Mouse (Mus musculus) ES-Bruce4 (cell line): ENCODE measurements around the gene Abca8b. TPM values are rescaled to one million over a fixed set of nuclear protein-coding genes. Genes with fewer than 3 reads are reported as not detected.

Experiments
- H3K27ac ChIP-seq: 2 replicates; pipeline ENCODE4 v1.5.1; 2012; ENCODE audit warnings: low read length, inconsistent platforms; ENCODE audit not compliant: insufficient read depth
- H3K27me3 ChIP-seq: 2 replicates; pipeline ENCODE4 v1.6.1; 2012; ENCODE audit warnings: mild to moderate bottlenecking, low read length, inconsistent platforms; ENCODE audit not compliant: control insufficient read depth, poor library complexity, insufficient read depth, severe bottlenecking
- H3K36me3 ChIP-seq: 2 replicates; pipeline ENCODE4 v1.6.1; 2012; ENCODE audit warnings: inconsistent platforms, mild to moderate bottlenecking, low read length, moderate library complexity; ENCODE audit not compliant: control insufficient read depth, poor library complexity, insufficient read depth, severe bottlenecking
- H3K4me1 ChIP-seq: one replicate; pipeline ENCODE4 v1.8.1; 2011; ENCODE audit warnings: low read length; ENCODE audit not compliant: control insufficient read depth, insufficient read depth
- H3K4me3 ChIP-seq: 2 replicates; pipeline ENCODE4 v1.5.1; 2011; ENCODE audit warnings: low read depth, mild to moderate bottlenecking, low read length
- H3K9ac ChIP-seq: 2 replicates; pipeline ENCODE4 v1.6.1; 2012; ENCODE audit warnings: low read depth, mild to moderate bottlenecking, inconsistent platforms; ENCODE audit not compliant: poor library complexity, severe bottlenecking
- H3K9me3 ChIP-seq: replicated peaks from 2 replicates; pipeline ENCODE4 v1.6.1; 2012; ENCODE audit warnings: mild to moderate bottlenecking, low read length, inconsistent platforms; ENCODE audit not compliant: control insufficient read depth, poor library complexity, insufficient read depth, severe bottlenecking
- CTCF ChIP-seq: IDR thresholded peaks from one replicate; pipeline ENCODE4 v1.8.1; 2011; ENCODE audit warnings: low read depth, low read length
- EP300 ChIP-seq: IDR thresholded peaks from 2 replicates; pipeline ENCODE4 v1.6.1; 2011; ENCODE audit warnings: low read depth, low read length; ENCODE audit not compliant: insufficient read depth
- POLR2A ChIP-seq: IDR thresholded peaks from one replicate; pipeline ENCODE4 v1.8.1; 2011; ENCODE audit warnings: low read length; ENCODE audit not compliant: insufficient read depth
- polyA plus RNA-seq: library from polyadenylated mRNA; stranded (reverse); fragments of >200 nt; gene quantifications from 2 replicates; pipeline ENCODE4 v1.2.4, GENCODE M21; 2011; ENCODE audit warnings: low read depth; ENCODE audit not compliant: missing spikeins, insufficient read depth, insufficient read length

Gene Abca8b
- polyA plus RNA-seq, 1 experiment: 0.57 TPM

- no peak overlapping the region for H3K27ac ChIP-seq
- H3K36me3 ChIP-seq: no peaks in the 10 kb centered on the region
- H3K9ac ChIP-seq: no peak overlapping the region
- TF ChIP-seq CTCF (no peak), EP300 (no peak), POLR2A (no peak)
- peaks cover 18% of the 10 kb centered on the region for H3K9me3 ChIP-seq
- H3K4me1 ChIP-seq: no peaks in the 10 kb centered on the region
- no peak overlapping the region for H3K4me3 ChIP-seq
- no peaks in the 10 kb centered on the region for H3K27me3 ChIP-seq
Measured at GRCm38 (mm10) chr11:109891371-109891988, 104.2 kb downstream of the Abca8b start.

- H3K27me3 ChIP-seq: no peaks in the 10 kb centered on the region
- no peaks in the 10 kb centered on the region for H3K4me1 ChIP-seq
- H3K9ac ChIP-seq: no peak overlapping the region
- peaks cover 8% of the 10 kb centered on the region for H3K9me3 ChIP-seq
- H3K36me3 ChIP-seq: no peaks in the 10 kb centered on the region
- H3K4me3 ChIP-seq: no peak overlapping the region
- TF ChIP-seq CTCF: no peak
- no peak for TF ChIP-seq EP300
- no peak for TF ChIP-seq POLR2A
- no peak overlapping the region for H3K27ac ChIP-seq
Measured at GRCm38 (mm10) chr11:109889595-109889994, 106.0 kb downstream of the Abca8b start.

GRCm38 (mm10) chr11:109886757-109887156 lies 108.9 kb downstream of the Abca8b start:
- Histone ChIP-seq H3K9me3 (no peaks in the 10 kb centered on the region; the same call in 1 of the 2 replicates), H3K27me3 (no peaks in the 10 kb centered on the region), H3K4me1 (no peaks in the 10 kb centered on the region), H3K36me3 (no peaks in the 10 kb centered on the region), H3K27ac (no peak overlapping the region), H3K4me3 (no peak overlapping the region), H3K9ac (no peak overlapping the region)
- TF ChIP-seq EP300: no peak

GRCm38 (mm10) chr11:109885521-109885920 lies 110.1 kb downstream of the Abca8b start:
- Histone ChIP-seq H3K4me1 (no peaks in the 10 kb centered on the region), H3K27ac (no peak overlapping the region), H3K36me3 (no peaks in the 10 kb centered on the region), H3K27me3 (no peaks in the 10 kb centered on the region), H3K9me3 (no peaks in the 10 kb centered on the region; the same call in 1 of the 2 replicates), H3K9ac (no peak overlapping the region), H3K4me3 (no peak overlapping the region)
- TF ChIP-seq EP300 (no peak), CTCF (no peak), POLR2A (no peak)

GRCm38 (mm10) chr11:109884801-109885200 lies 110.8 kb downstream of the Abca8b start:
- H3K9ac ChIP-seq: no peak overlapping the region
- H3K27me3 ChIP-seq: no peaks in the 10 kb centered on the region
- H3K9me3 ChIP-seq: no peaks in the 10 kb centered on the region; the same call in 1 of the 2 replicates
- no peak overlapping the region for H3K4me3 ChIP-seq
- H3K27ac ChIP-seq: no peak overlapping the region
- H3K36me3 ChIP-seq: no peaks in the 10 kb centered on the region
- H3K4me1 ChIP-seq: no peaks in the 10 kb centered on the region
- TF ChIP-seq CTCF: no peak
- no peak for TF ChIP-seq EP300

- Histone ChIP-seq H3K36me3 (no peaks in the 10 kb centered on the region), H3K27ac (no peak overlapping the region), H3K9ac (no peak overlapping the region), H3K4me3 (no peak overlapping the region), H3K4me1 (no peaks in the 10 kb centered on the region), H3K27me3 (no peaks in the 10 kb centered on the region), H3K9me3 (no peaks in the 10 kb centered on the region; the same call in 1 of the 2 replicates)
- TF ChIP-seq EP300: no peak
- no peak for TF ChIP-seq POLR2A
- TF ChIP-seq CTCF: no peak
Measured at GRCm38 (mm10) chr11:109884126-109884525, 111.5 kb downstream of the Abca8b start.

Other genes starting within 250 kb of the Abca8b start
- not detected in 2 replicates for gene 1700012B07Rik, start 167.8 kb downstream of the Abca8b start, polyA plus RNA-seq
- not detected in 2 replicates for gene Abca8a, start 100.1 kb upstream of the Abca8b start, polyA plus RNA-seq
- not detected in 2 replicates for gene Abca9, start 172.4 kb upstream of the Abca8b start, polyA plus RNA-seq